Mouse (Mus musculus): ENCODE measurements around the gene Abca5. TPM values are rescaled to one million over a fixed set of nuclear protein-coding genes. Genes with fewer than 3 reads are reported as not detected.
A peak's percentile ranks its signal among the peaks of the same experiment; 100 is the strongest.

Gene Abca5
- 10.2 and 11.2 TPM in 2 replicates for polyA plus RNA-seq (2015; fragmentation: Nextera tagmentation; extraction: Ambion mirVana)

DNA sequence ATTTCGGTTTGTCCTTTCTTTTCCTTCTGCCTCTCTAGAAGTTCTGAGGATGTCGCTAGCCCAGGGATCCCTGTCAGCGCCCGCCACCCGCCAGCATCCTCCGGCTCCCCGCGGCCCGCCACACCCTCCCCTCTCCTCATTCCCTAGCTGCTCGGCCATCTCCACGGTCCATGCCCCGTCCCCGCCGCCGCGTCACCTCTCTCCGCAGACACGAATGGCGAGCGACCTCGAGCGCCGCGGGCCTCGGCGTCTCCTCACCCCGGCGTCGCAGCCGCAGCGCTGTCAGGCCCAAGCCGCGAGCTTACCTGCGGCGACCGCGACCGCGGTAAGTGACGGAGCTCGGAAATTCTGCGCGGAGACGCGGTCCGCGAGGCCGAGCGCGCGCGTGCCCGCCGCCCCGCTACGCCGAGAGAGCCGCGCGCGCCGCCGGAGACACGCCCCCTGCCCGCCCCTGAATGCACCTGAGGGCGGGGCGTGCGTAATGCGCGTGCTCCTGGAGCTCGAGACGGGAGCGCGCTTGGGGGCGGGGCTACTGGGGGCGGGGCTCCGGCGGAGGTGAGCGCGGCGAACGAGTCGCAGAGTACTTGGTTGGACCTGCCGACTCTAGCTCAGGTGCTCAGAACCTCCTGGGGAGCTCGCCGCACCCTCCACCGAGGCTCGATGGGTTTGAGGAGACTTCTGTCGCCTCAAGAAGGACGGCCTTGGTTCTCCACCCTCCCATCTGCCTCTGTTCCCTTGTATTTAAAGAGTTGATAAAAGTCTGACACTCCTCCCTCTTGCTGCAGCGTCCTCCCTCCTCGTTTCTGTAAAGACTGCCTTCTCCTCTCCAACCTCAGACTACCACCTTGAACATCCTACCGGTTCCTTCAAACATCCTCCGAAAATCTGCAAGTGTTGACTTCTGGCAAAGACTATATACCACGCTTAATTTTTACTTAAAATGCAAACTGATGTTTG, at the start of gene Abca5:
Gene Abca5 (minus strand): TSS at position 428 of the 957 bp plus-strand sequence.
- under 1% methylated on average over 80 of the region's 95 CpGs for WGBS
- no peaks in the 10 kb centered on the region for H3K27me3 ChIP-seq (replicated peaks; ENCODE audit: control insufficient read depth, insufficient read depth, low read length)
- peak within 1 kb of the TSS; percentile 92 for H3K9ac ChIP-seq (ENCODE audit: low read depth, low read length)
- H3K4me3 ChIP-seq (ENCODE audit: low read length) = peak within 1 kb of the TSS; percentile 87
- H3K9me3 ChIP-seq (ENCODE audit: control insufficient read depth, low read length) = no peaks in the 10 kb centered on the region
- ATAC-seq = peak; percentile 91
- H3K4me1 ChIP-seq (ENCODE audit: control insufficient read depth, insufficient read depth, low read depth, low read length) = peaks cover 8% of the 10 kb centered on the region; the same call in 1 of the 2 replicates
- peak within 1 kb of the TSS; percentile 86 for H3K27ac ChIP-seq (ENCODE audit: low read depth, low read length)
- no peaks in the 10 kb centered on the region for H3K36me3 ChIP-seq (ENCODE audit: control insufficient read depth, insufficient read depth, low read length)
- peak within 1 kb of the TSS; percentile 63 for H3K4me2 ChIP-seq (ENCODE audit: low read length)

DNA sequence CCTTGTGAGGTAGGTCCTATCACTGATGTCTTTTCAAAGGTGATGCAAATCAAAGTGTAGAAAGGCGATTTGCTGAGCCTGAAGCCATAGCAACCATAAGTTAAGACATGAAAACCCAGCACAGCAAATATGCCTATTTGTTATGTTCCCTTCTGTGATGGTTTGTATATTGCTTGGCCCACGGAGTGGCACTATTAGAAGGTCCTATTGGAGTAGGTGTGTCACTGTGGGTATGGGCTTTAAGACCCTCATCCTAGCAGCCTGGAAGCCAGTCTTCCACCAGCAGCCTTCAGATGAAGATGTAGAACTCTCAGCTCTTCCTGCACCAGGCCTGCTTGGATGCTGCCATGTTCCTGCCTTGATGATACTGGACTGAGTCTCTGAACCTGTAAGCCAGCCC, 48.0 kb upstream of the Abca5 start:
- 88% methylated on average over 2 of the region's 2 CpGs for WGBS
- H3K9me3 ChIP-seq (ENCODE audit: control insufficient read depth, low read length) = no peaks in the 10 kb centered on the region
- no peaks in the 10 kb centered on the region for H3K36me3 ChIP-seq (ENCODE audit: control insufficient read depth, insufficient read depth, low read length)

DNA sequence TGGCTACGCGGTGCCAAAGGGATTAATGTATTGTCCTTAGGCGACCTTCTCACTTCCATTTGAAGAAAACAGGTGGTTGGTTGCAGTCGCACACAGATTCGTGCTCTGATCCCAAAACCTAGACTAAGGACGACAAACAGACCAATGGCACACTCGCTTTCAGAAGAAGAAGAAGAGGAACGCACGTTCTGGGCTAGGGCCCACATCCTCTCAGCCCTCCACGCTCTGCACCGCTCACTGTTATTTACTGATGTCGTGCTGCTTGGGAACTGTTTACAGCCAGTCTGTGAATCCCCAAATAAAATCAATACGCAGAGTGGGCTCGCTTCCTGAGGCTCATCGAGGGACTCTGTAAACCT, 42.8 kb upstream of the Abca5 start:
- H3K9ac ChIP-seq (ENCODE audit: low read depth, low read length) = peak overlapping the region; percentile 41

More for the DNA sequence above, 48.0 kb upstream of the Abca5 start:
- no peak overlapping the region for H3K4me2 ChIP-seq (ENCODE audit: low read length)
- ATAC-seq = no peak
- H3K4me1 ChIP-seq (ENCODE audit: control insufficient read depth, insufficient read depth, low read depth, low read length) = no peaks in the 10 kb centered on the region; the same call in 1 of the 2 replicates
- H3K9ac ChIP-seq (ENCODE audit: low read depth, low read length) = no peak overlapping the region
- no peak overlapping the region for H3K4me3 ChIP-seq (ENCODE audit: low read length)
- H3K27me3 ChIP-seq (replicated peaks; ENCODE audit: control insufficient read depth, insufficient read depth, low read length) = no peaks in the 10 kb centered on the region
- no peak overlapping the region for H3K27ac ChIP-seq (ENCODE audit: low read depth, low read length)

GRCm38 (mm10) chr11:110379661-110380309, 42.3 kb upstream of the Abca5 start:
- Histone ChIP-seq H3K9me3 (ENCODE audit: control insufficient read depth, low read length) (no peaks in the 10 kb centered on the region), H3K9ac (ENCODE audit: low read depth, low read length) (peak overlapping the region; percentile 41), H3K27me3 (replicated peaks; ENCODE audit: control insufficient read depth, insufficient read depth, low read length) (no peaks in the 10 kb centered on the region), H3K36me3 (ENCODE audit: control insufficient read depth, insufficient read depth, low read length) (no peaks in the 10 kb centered on the region), H3K4me1 (ENCODE audit: control insufficient read depth, insufficient read depth, low read depth, low read length) (peaks cover 4% of the 10 kb centered on the region), H3K4me2 (ENCODE audit: low read length) (peak overlapping the region; percentile 69), H3K4me3 (ENCODE audit: low read length) (peak overlapping the region; percentile 34), H3K27ac (ENCODE audit: low read depth, low read length) (no peak overlapping the region)
- ATAC-seq = peak; percentile 75
- WGBS = 15% methylated on average over 20 of the region's 20 CpGs

More for the DNA sequence above, 42.8 kb upstream of the Abca5 start:
- no peaks in the 10 kb centered on the region for H3K36me3 ChIP-seq (ENCODE audit: control insufficient read depth, insufficient read depth, low read length)
- peak; percentile 37; the same call in 1 of the 2 replicates for ATAC-seq
- peak overlapping the region; percentile 69 for H3K4me2 ChIP-seq (ENCODE audit: low read length)
- peak overlapping the region; percentile 34 for H3K4me3 ChIP-seq (ENCODE audit: low read length)
- no peak overlapping the region for H3K27ac ChIP-seq (ENCODE audit: low read depth, low read length)
- 30% methylated on average over 15 of the region's 15 CpGs for WGBS
- peaks cover 4% of the 10 kb centered on the region for H3K4me1 ChIP-seq (ENCODE audit: control insufficient read depth, insufficient read depth, low read depth, low read length)
- H3K27me3 ChIP-seq (replicated peaks; ENCODE audit: control insufficient read depth, insufficient read depth, low read length) = no peaks in the 10 kb centered on the region
- no peaks in the 10 kb centered on the region for H3K9me3 ChIP-seq (ENCODE audit: control insufficient read depth, low read length)

DNA sequence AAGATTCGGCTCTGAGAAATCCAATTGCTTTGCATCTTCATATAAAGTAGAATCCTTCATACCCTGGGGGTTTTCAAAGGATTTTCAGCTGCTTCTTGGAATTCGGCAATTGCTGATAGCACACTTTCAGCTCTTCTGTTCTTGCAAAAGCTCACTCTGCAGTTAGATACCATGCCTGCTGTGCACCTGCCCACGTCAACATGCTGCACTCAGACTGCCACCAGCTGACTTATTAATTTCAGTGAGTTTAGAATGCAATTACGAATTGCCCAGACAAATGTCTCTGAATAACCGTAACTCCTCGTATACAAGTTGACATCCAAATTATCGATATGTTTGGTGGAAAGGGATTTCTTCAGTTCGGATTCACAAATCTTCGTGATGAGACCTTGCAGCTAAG, 36.5 kb upstream of the Abca5 start:
- Histone ChIP-seq H3K4me3 (ENCODE audit: low read length) (no peak overlapping the region), H3K4me1 (ENCODE audit: control insufficient read depth, insufficient read depth, low read depth, low read length) (no peaks in the 10 kb centered on the region), H3K4me2 (ENCODE audit: low read length) (no peak overlapping the region), H3K9me3 (ENCODE audit: control insufficient read depth, low read length) (no peaks in the 10 kb centered on the region), H3K36me3 (ENCODE audit: control insufficient read depth, insufficient read depth, low read length) (no peaks in the 10 kb centered on the region), H3K27ac (ENCODE audit: low read depth, low read length) (no peak overlapping the region), H3K27me3 (replicated peaks; ENCODE audit: control insufficient read depth, insufficient read depth, low read length) (no peaks in the 10 kb centered on the region), H3K9ac (ENCODE audit: low read depth, low read length) (no peak overlapping the region)
- 72% methylated on average over 9 of the region's 9 CpGs for WGBS
- no peak for ATAC-seq

GRCm38 (mm10) chr11:110372266-110372954, 34.9 kb upstream of the Abca5 start:
- Histone ChIP-seq H3K9ac (ENCODE audit: low read depth, low read length) (no peak overlapping the region), H3K4me3 (ENCODE audit: low read length) (no peak overlapping the region), H3K36me3 (ENCODE audit: control insufficient read depth, insufficient read depth, low read length) (no peaks in the 10 kb centered on the region), H3K27me3 (replicated peaks; ENCODE audit: control insufficient read depth, insufficient read depth, low read length) (no peaks in the 10 kb centered on the region), H3K4me2 (ENCODE audit: low read length) (no peak overlapping the region), H3K4me1 (ENCODE audit: control insufficient read depth, insufficient read depth, low read depth, low read length) (no peaks in the 10 kb centered on the region), H3K27ac (ENCODE audit: low read depth, low read length) (no peak overlapping the region), H3K9me3 (ENCODE audit: control insufficient read depth, low read length) (no peaks in the 10 kb centered on the region)
- ATAC-seq = no peak
- WGBS = 78% methylated on average over 15 of the region's 15 CpGs

GRCm38 (mm10) chr11:110371827-110372226, 34.3 kb upstream of the Abca5 start:
- H3K4me2 ChIP-seq (ENCODE audit: low read length) = no peak overlapping the region
- no peaks in the 10 kb centered on the region for H3K4me1 ChIP-seq (ENCODE audit: control insufficient read depth, insufficient read depth, low read depth, low read length)
- no peaks in the 10 kb centered on the region for H3K9me3 ChIP-seq (ENCODE audit: control insufficient read depth, low read length)
- 71% methylated on average over 8 of the region's 8 CpGs for WGBS
- H3K36me3 ChIP-seq (ENCODE audit: control insufficient read depth, insufficient read depth, low read length) = no peaks in the 10 kb centered on the region
- no peak overlapping the region for H3K27ac ChIP-seq (ENCODE audit: low read depth, low read length)
- H3K4me3 ChIP-seq (ENCODE audit: low read length) = no peak overlapping the region
- no peak for ATAC-seq
- H3K9ac ChIP-seq (ENCODE audit: low read depth, low read length) = no peak overlapping the region
- no peaks in the 10 kb centered on the region for H3K27me3 ChIP-seq (replicated peaks; ENCODE audit: control insufficient read depth, insufficient read depth, low read length)

DNA sequence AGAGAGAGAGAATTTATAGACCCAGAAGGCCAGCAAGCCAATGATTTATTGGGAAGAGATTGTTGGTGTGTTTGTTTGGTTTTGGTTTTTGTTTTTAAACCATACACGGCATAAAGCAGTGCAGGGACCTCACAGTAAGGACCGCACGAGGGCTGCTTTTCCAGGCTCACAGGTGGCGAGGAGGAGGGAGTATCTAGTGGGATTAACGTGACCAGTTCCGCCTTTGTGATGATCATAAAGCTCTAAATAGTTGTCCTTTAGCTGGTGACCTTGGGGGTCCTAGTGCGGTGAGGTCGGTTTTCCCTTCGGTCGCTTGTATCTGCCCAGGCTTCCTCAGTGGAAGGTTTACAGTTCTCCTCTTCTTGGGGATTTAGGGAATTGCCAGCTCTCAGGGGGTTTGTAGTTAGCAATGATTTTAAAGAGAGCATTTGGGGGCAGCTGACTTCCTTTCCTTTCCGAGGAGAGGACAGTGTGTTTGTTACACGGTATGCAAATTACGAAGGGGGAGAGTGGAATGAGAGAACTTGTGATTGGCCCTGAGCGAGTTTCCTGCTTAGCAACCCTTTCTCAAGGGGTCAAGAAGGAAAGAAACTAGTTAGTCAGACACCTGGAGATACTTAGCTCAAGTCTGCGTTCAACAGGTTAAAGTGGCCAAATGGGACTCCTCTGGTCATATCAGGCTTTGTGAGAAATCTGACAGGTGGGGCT, 31.9 kb upstream of the Abca5 start:
- Histone ChIP-seq H3K4me2 (ENCODE audit: low read length) (no peak overlapping the region), H3K4me3 (ENCODE audit: low read length) (no peak overlapping the region), H3K27me3 (replicated peaks; ENCODE audit: control insufficient read depth, insufficient read depth, low read length) (no peaks in the 10 kb centered on the region), H3K4me1 (ENCODE audit: control insufficient read depth, insufficient read depth, low read depth, low read length) (no peaks in the 10 kb centered on the region), H3K36me3 (ENCODE audit: control insufficient read depth, insufficient read depth, low read length) (no peaks in the 10 kb centered on the region), H3K9ac (ENCODE audit: low read depth, low read length) (no peak overlapping the region), H3K27ac (ENCODE audit: low read depth, low read length) (no peak overlapping the region), H3K9me3 (ENCODE audit: control insufficient read depth, low read length) (no peaks in the 10 kb centered on the region)
- ATAC-seq = no peak
- 26% methylated on average over 15 of the region's 15 CpGs for WGBS
